Mouse (Mus musculus) testis, adult 2 months (tissue): Measurements from ENCODE around the gene Atp6v1e2.

Experiments used
- CTCF ChIP-seq: fragments of 200-500 bp; IDR thresholded peaks from 2 replicates; pipeline ENCODE4 v1.5.1; 2012; ENCODE audit warnings: low read depth, mild to moderate bottlenecking, inconsistent platforms, low read length, moderate library complexity; ENCODE audit not compliant: control insufficient read depth, insufficient read depth, insufficient replicate concordance
- POLR2A ChIP-seq: fragments of 200-500 bp; IDR thresholded peaks from 2 replicates; pipeline ENCODE4 v1.6.1; 2012; ENCODE audit warnings: low read depth, mild to moderate bottlenecking, inconsistent platforms, low read length, moderate library complexity; ENCODE audit not compliant: control insufficient read depth

GRCm38 (mm10) chr17:86981205-86981604 is 33.5 kb upstream of the Atp6v1e2 start:
- no peak for TF ChIP-seq POLR2A
- no peak for TF ChIP-seq CTCF
